Mouse (Mus musculus) brain, embryonic 14.5 days (tissue): ENCODE results near the gene Dnajc25.

Experiments used
- CTCF ChIP-seq: fragments of 200-500 bp; IDR thresholded peaks from 2 replicates; pipeline ENCODE4 v1.5.1; 2012; ENCODE audit warnings: inconsistent platforms, mild to moderate bottlenecking, moderate library complexity, borderline replicate concordance; ENCODE audit not compliant: insufficient read depth, insufficient read length; ENCODE audit errors: extremely low read depth
- POLR2A ChIP-seq: fragments of 200-500 bp; IDR thresholded peaks from 2 replicates; pipeline ENCODE4 v1.6.1; 2012; ENCODE audit warnings: mild to moderate bottlenecking, inconsistent platforms, borderline replicate concordance; ENCODE audit not compliant: poor library complexity, insufficient read depth, insufficient read length, severe bottlenecking; ENCODE audit errors: extremely low read depth

GRCm38 (mm10) chr4:59034325-59034917 is 39.6 kb downstream of the Dnajc25 start:
- TF ChIP-seq CTCF (no peak), POLR2A (no peak)
